Mouse (Mus musculus) stomach, postnatal 0 days (tissue): ENCODE data around the gene Ier3.

Experiments used
- CTCF ChIP-seq: IDR thresholded peaks from 2 replicates; pipeline ENCODE4 v1.5.1; 2016; ENCODE audit warnings: antibody characterized with exemption, low read depth, mild to moderate bottlenecking, moderate library complexity
- EP300 ChIP-seq: optimal IDR thresholded peaks from 2 replicates; pipeline ENCODE3; 2016; ENCODE audit warnings: antibody characterized with exemption

- TF ChIP-seq EP300 (no peak), CTCF (no peak)
Observed at GRCm38 (mm10) chr17:35868165-35868820, 46.8 kb downstream of the Ier3 start.
